Mouse (Mus musculus) cortical plate, adult 2 months (tissue): ENCODE data around the gene Foxp1.

Experiments used
- CTCF ChIP-seq: fragments of 200-500 bp; IDR thresholded peaks from 2 replicates; pipeline ENCODE4 v1.5.1; 2011; ENCODE audit warnings: mild to moderate bottlenecking, control low read depth, low read length; ENCODE audit not compliant: insufficient read depth; ENCODE audit errors: extremely low read depth
- POLR2A ChIP-seq: fragments of 200-500 bp; IDR thresholded peaks from 2 replicates; pipeline ENCODE4 v1.6.1; 2011; ENCODE audit warnings: mild to moderate bottlenecking, low read length, control low read depth; ENCODE audit not compliant: insufficient read depth; ENCODE audit errors: extremely low read depth

- TF ChIP-seq POLR2A (no peak), CTCF (no peak)
Measured at GRCm38 (mm10) chr6:99271741-99272140, 250.8 kb downstream of the Foxp1 start.
